Mouse (Mus musculus): Measurements from ENCODE around the gene D17H6S53E. TPM values are rescaled to one million over a fixed set of nuclear protein-coding genes. Genes with fewer than 3 reads are reported as not detected.

The D17H6S53E gene
- polyA plus RNA-seq (2017; shearing (Covaris generic)) = 3.3 TPM

DNA sequence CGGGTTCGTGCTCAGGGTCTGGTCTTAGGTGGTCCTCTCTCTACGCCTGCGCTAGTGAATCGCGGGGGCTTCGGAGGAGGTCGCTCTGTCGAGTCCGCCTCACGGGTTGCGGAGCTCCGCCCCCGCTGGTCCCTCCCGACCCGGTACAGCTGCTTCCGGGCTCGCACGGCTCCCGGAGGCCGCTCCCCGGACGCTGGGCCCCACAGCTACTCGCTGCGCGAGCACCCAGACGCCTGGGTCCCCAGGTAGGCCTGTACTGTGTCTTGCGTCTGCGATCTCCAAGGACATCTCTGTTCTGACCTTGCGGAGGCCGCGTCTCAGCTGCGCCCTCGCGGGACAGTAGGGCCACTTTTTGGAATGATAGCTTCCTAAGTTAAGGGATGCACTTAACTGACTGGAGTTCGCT, at the start of gene D17H6S53E:
Gene D17H6S53E (plus strand): TSS at position 168 of the 406 bp plus-strand sequence.

DNA sequence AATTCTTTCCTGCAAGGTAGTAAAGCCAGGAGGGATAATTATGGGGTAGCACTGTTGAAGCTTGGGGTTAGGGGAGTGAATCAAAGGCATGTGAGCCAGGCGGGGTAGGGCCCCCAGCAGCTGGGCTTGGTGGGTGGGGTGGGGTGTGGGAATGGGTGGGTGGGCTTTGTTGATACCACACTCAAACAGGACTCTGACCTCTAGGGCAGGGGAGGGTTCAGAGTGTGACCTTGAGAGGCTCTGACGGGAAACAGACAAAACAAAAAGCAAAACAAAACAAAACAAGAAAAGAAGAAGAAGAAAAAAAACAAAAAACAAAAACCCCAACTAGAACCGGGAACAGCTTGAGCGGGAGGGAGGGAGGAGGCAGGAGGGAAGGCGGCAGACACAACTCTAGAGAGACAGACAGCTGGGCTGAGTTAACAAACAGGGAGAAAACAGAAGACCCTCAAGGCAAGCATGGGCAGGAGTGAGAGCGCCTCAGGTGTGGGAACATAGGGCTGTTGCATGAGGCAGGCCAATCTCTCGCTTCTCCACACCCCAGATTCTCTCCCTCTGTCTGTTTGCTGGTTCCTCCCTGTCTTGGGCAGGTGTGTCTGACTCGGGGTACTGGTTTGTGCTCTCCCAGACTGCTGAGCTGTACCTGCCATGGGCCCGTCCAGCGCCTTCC, 49.5 kb upstream of the D17H6S53E start, which contains the start of gene Ly6g6e:
Gene Ly6g6e (plus strand): TSS at position 396 of the 670 bp plus-strand sequence.

DNA sequence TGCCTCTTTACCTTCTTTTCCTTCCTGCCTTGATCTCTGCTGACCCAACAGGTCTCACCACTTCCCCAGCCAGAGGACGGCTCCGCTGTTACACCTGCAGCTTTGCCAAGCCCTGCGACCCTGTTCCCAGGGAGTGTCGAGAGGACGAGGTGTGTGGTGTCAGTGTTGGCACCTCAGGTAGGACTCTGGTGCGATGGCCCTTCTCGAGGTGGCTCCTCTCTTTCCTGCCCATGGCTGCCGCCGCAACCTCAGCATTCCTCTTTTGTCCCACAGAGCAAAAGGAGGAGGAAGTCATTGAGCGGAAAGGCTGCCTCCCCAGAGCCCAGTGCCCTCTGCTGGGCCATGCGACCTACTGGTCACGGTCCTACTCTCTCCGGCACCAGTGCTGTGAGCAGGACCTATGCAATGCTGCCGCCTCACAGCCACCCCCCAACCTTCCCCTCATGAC, 48.4 kb upstream of the D17H6S53E start, which contains the start of gene Ly6g6d:
Gene Ly6g6d (minus strand): TSS at position 280 of the 448 bp plus-strand sequence.

DNA sequence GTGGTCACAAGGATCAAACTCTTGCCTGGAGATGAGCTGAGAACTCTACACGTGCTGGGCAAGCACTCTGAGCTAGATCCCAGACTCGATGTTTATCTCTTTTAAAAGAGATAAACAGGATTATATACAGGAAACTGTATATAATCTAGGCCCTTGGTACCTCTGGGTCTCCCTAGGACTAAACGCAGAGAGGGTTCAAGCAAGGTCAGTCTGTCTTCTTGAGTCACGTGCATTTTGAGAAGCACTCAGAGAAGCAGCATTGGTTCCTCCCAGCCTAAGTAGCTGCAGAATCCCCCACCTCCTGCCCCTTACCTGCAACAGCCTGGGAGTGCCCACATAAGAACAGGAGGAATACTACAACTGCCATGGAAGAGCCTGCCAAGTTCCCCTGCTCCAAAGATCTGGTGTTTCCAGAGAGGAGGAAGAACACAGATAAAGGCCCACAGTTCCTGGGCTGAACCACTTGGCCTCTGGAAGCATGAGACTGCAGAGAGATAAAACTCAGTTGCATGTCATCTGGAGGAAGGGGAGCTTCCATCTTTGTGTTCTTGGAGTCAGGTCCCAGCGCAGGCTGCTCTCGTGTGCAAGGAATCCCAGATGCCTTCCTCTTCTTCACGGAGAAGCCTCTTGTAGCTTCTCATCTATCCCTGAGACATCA, 40.8 kb upstream of the D17H6S53E start, which contains the start of gene Ly6g6f:
Gene Ly6g6f (minus strand): TSS at position 403 of the 658 bp plus-strand sequence.

DNA sequence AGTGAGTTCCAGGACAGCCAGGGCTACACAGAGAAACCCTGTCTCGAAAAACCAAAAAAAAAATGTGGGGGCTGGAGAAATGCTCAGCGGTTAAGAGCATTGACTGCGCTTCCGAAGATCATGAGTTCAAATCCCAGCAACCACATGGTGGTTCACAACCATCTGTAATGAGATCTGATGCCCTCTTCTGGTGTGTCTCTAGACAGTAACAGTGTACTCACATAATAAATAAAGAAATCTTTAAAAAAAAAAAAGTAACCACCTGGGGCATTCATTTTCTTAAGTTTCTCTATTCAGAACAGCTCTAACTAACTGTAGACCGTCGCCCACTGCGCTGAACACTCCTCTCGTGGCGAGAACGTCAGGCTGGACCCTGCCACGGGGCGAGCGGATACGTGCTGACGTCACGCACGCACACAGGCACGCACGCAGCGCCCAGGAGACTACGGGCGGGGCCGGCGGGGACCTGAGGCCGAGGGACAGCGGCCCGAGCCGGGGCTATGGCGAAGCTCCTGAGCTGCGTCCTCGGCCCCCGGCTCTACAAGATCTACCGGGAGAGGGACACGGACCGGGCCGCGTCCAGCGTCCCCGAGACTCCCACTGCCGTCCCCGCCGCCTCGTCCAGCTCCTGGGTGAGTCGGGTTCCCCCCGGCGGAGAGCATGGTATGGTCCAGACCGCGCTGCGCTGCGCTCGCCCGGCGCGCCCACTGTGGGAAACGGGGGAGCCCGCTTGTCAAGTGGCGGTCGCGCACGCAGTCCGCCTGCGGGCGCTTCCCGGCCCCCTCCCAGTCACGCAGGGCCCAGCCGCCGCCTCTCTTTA, 37.1 kb upstream of the D17H6S53E start, which contains the start of gene Abhd16a:
Gene Abhd16a (plus strand): TSS at position 439 of the 820 bp plus-strand sequence.

DNA sequence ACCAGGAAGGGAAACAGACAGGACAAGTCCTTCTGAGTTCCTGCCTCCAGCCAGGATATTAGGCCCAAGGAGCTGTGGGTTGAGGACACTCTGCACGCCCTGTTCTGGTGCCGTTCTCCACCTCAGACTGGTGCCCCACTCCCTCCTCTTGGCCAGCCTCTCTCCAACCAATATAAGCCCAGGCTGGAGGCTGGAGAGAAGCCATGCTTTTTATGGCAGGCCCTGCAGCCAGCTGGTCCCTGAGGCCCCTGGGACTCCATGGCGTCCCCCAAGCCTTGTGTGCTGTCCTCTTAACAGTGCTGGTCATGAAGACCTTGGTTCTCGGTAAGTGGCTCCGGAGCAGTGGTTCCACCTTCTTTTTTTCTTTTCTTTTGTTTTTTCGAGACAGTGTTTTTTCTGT, 18.1 kb upstream of the D17H6S53E start, which contains the start of gene Ly6g5c:
Gene Ly6g5c (plus strand): TSS at position 183 of the 400 bp plus-strand sequence.

DNA sequence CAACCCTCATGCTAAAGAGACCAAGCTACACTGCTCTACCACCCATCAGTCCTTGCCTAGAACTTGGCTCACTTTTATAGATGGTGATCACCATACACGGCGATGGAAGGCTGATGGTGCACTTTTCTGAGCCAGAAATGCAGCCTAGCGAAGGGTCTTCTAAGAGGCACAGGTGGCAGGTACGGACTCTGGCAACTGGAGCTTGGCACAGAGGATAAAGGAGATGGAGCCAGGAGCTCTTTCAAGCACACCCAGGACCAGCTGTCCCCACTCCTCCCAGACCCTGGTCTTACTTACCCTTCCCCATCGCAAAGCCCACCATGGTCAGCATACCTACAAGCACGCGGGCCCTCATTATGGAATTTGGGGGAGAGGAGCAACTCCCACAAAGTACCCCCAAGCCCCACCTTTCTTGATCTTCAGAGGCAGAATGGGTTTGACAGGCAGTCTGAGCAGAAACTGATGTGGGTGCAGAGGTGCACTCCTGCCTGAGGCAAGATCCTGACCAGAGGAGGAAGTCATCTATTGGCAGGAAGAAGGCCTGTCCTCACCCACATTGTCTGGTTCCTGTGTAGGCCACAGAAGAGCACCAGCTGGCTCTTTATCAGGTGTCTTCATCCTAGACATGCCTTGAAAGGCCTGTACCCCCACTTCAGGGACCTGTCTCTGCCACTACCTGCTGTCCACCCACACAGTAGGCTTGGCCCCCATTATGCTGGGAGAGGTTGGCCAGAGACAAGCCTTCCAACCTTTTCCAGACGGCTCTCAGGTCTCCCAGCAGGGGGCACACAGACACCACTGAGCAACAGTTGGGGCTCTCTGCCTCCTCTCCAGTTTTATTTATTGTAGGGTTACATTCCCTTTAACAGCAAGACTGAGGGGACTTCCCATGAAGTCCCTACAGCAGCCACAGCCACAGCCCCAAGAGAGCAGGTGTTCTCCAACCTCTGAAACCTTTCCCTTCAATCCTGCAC, 10.8 kb upstream of the D17H6S53E start, which contains the start of gene Ly6g5b:
Gene Ly6g5b (minus strand): TSS at position 383 of the 974 bp plus-strand sequence.

DNA sequence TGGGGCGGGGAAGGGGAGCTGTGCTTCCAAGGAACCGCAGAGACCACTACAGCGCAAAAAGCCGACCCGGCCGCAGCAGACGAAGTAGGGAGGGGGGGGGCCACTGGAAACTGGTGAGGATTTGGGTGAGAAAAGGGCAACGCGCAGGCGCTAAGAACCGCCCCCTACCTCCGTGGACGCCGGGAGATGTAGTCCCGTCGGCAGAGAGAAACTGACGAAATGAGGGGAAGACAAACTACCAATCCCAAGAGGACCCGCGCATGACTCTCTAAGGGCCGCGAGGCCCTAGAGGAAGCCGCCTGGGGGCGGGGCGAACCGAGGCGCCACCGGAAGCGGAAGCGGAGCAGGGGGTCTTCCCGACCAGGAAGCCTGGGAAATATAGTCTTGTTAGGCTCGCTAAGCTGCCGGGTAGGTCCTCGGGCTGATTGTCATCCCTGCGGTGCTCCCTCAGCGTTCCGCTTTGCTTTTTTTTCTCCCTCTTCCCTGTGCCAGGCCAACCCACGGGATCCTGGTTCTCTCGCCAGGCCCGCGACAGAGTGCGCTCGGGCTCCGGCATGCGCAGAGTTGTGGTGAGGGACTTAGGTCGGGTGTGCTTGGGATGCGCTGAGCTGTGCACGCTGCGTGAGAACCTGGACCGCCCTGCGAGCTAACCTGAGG, 4.9 kb upstream of the D17H6S53E start, which contains the start of gene Gpank1:
Gene Gpank1 (plus strand): TSS at position 313 of the 657 bp plus-strand sequence.

DNA sequence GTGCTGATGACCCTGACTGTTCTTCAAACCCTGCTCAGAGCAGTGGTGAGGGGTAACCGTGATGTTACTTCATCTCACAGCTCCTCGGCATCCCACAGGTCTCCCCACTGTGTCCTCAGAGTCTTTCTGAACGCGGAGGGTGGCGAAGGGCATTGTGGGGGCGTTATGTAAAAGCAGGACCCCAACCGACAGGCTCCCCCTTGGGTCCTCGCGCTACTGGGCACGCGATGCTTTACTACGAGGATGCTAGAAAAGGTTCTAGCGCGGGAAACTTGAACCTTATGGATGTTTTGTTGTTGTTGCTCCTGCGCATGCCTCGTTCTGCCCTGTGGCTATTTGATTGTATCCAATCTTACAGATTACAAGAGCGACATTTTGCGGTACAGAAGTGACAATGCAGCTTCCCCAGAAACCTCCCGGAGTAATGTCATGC, 4.3 kb upstream of the D17H6S53E start, which contains the start of gene Csnk2b:
Gene Csnk2b (minus strand): TSS at position 183 of the 433 bp plus-strand sequence.

DNA sequence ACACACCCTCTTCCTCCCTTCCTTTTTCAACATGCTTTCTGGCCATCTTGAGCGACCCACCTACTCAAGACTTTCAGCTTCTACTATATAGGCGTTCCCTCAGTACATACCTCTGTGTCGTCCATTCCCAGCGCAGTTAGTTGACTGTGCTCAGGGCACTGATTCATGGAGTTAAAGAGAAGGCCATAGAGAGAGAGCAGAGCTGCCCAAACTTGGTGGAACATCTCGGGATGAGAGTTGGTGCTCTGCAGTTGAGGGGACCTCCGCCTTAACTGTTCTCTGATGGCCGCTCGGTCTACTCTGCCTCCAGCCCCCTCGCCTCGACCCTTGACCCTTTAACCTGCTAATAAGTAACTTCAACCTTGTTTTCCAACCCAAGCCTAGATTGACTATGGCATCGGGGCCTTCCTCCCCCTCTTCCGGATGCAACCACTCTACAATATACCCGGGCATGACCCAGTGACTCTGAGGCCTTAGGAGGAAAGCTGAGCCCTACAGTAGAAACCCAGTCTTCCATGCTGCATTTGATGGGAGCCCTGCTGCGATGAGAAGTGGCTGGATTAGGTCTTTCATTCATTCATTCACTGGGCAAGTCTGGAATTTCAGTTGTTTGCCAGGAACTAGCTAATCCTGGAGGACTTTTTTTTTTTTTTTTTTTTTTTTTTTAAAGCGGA, 5.5 kb downstream of the D17H6S53E start, which contains the start of gene Apom:
Gene Apom (minus strand): TSS at position 551 of the 674 bp plus-strand sequence.

DNA sequence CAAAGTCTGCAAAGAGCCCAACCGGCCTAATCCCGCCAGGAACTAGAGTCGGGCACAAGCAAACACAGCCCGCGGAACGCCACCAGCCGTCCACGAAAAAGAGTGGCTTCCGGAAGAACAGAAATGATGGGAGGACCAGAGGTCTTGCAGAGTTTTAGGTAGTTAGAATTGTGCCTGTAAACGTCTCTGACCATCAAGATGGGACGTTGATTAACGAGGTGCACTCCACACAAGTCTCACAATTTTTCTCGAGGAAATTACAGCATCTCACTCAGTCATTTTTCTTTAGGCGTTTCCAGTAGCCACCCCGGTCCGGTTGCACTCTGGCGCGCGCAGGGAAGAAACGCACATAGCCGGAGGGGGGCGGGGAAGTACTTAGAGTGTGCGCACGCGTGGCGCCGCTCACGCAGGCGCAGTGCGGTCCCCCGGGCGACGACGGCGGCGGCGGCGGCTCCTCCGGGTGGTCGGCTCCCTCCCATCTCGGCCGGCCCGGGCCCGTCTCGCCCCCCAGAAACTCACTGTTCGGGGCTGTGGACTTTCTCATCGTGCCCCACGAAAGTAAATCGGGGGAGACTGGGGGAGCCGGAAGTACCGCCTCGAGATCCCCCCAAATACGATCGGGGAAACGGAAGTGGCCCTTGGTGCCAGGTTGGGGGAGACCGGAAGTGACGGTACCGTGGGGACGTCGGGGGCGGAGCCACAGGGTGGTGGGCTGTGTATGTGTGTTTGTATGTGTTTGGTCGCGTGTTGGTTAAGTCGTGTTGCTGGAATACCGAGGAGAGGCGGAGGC, 8.8 kb downstream of the D17H6S53E start, which contains the start of gene Bag6:
Gene Bag6 (plus strand): TSS at position 378 of the 790 bp plus-strand sequence.

DNA sequence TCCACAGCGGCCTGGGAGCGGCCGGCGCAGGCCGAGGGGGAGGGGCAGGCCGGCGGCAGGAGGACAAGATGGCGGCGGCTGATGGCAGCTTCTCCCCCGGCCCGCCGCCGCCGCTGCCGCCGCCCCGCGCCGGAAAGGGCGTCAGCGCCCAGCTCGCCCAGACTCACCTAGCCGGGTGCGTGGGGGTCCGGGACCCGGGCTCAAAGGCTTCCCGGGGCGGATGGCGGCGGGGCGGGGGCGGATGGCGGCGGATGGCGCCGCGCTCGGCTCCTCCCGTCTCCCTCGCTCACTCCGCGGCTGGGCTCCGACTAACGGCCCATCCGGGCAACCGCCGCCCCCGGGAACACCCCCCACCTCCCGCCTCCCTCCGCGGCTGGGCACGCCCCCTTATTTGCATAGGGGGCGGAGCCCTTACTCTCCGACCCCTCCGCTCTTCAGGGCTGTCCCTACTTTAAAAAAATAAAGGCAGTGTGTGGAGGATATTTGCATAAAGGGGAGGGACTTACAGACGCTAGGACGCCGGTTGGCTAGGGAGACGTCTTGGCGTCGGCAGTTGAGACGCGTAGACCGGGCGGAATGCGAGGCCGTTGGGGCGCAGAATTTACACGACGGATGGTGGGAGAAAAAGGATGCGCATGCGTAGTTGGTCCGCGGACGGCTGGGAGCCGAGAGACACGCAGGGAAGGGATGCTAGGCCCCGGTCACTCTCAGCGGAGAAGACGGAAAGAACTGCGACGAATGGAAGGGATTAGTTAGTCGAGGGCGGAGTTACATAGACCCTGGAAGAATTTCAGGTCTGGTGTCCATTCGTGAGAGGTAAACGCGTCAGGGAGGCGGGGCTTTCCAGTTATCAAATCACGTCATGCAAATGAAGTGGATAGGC, 38.6 kb downstream of the D17H6S53E start, which contains the start of gene Prrc2a:
Gene Prrc2a (minus strand): TSS at position 330 of the 883 bp plus-strand sequence.

DNA sequence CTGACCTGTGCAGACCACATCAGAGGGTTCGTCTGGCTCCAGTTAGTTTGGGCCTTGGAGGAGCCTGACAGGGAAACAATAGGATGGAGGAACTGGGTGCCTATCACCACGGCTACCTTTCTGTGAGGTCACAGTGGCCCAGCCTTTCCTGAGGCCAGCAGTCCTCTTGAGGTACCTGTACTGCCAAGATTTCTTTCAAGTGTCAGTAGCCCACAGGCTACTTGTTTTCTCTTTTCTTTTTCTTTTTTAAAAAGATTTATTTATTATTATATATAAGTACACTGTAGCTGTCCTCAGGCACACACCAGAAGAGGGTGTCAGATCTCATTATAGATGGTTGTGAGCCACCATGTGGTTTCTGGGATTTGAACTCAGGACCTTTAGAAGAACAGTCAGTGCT, 49.8 kb downstream of the D17H6S53E start, which contains the start of gene Aif1:
Gene Aif1 (minus strand): TSS at position 101 of the 400 bp plus-strand sequence.

